Mouse (Mus musculus) large intestine, adult 2 months (tissue): ENCODE measurements at regions not wholly inside any gene's neighbourhood (a gene's known extent, or its start where the extent isn't known, plus 50 kb on each side); places are given as distances from the start of the nearest gene placed in this dataset.

Experiments used
- DNase-seq: peaks from one replicate; pipeline ENCODE4 v3.0.0-alpha.2; 2012; ENCODE audit warnings: low read depth, low spot score
- WGBS: fragments of 180-500 bp; shearing (Covaris S2); methylation state at CpG from one replicate; pipeline ENCODE4 v1.1.7; 2018; 5-methylcytosine and 5-hydroxymethylcytosine counted together

- DNase-seq: no peak
- WGBS: 65% methylated on average over 8 of the region's 8 CpGs
These were observed 162.2 kb downstream of the Ankrd50 start for GRCm38 (mm10) chr3:38322426-38322825.

GRCm38 (mm10) chr3:38321620-38322019 lies 163.0 kb downstream of the Ankrd50 start:
- no peak for DNase-seq
- WGBS: 81% methylated on average over 3 of the region's 3 CpGs

- WGBS: 95% methylated on average over 6 of the region's 6 CpGs
- DNase-seq: no peak
These were observed 163.6 kb downstream of the Ankrd50 start for GRCm38 (mm10) chr3:38320998-38321397.

- DNase-seq: no peak
- WGBS: 86% methylated on average over 6 of the region's 6 CpGs
These were observed 171.8 kb downstream of the Ankrd50 start for GRCm38 (mm10) chr3:38312834-38313233.

- DNase-seq: no peak
- WGBS: 76% methylated on average over 3 of the region's 3 CpGs
These were observed 172.5 kb downstream of the Ankrd50 start for GRCm38 (mm10) chr3:38312121-38312520.

- no peak for DNase-seq
- 70% methylated on average over 11 of the region's 11 CpGs for WGBS
These were observed 184.5 kb downstream of the Ankrd50 start for GRCm38 (mm10) chr3:38299898-38300751.

- DNase-seq: no peak
- 28% methylated on average over 2 of the region's 2 CpGs for WGBS
These were observed 185.3 kb downstream of the Ankrd50 start for GRCm38 (mm10) chr3:38299236-38299897.

GRCm38 (mm10) chr3:38297499-38297898 lies 187.1 kb downstream of the Ankrd50 start:
- WGBS: 82% methylated on average over 2 of the region's 2 CpGs
- DNase-seq: no peak

- DNase-seq: no peak
- 31% methylated on average over 3 of the region's 3 CpGs for WGBS
These were observed 195.6 kb downstream of the Ankrd50 start for GRCm38 (mm10) chr3:38289062-38289461.

GRCm38 (mm10) chr3:38283687-38284124 lies 200.9 kb downstream of the Ankrd50 start:
- WGBS: 18% methylated on average over 11 of the region's 11 CpGs
- DNase-seq: no peak

- no peak for DNase-seq
- 91% methylated on average over 4 of the region's 4 CpGs for WGBS
These were observed 201.8 kb downstream of the Ankrd50 start for GRCm38 (mm10) chr3:38282891-38283290.

GRCm38 (mm10) chr3:38281683-38282082 lies 203.0 kb downstream of the Ankrd50 start:
- no peak for DNase-seq
- 76% methylated on average over 4 of the region's 4 CpGs for WGBS

GRCm38 (mm10) chr3:38280876-38281275 lies 203.8 kb downstream of the Ankrd50 start:
- no peak for DNase-seq
- WGBS: 85% methylated on average over 6 of the region's 6 CpGs

GRCm38 (mm10) chr3:38280105-38280504 lies 204.5 kb downstream of the Ankrd50 start:
- 63% methylated on average over 3 of the region's 3 CpGs for WGBS
- no peak for DNase-seq

GRCm38 (mm10) chr3:38276948-38277504 lies 207.6 kb downstream of the Ankrd50 start:
- DNase-seq: no peak
- WGBS: 82% methylated on average over 1 of the region's 1 CpGs

GRCm38 (mm10) chr3:38275321-38275720 lies 209.3 kb downstream of the Ankrd50 start:
- no peak for DNase-seq
- WGBS: 66% methylated on average over 2 of the region's 2 CpGs

- WGBS: 50% methylated on average over 6 of the region's 6 CpGs
These were observed 213.9 kb downstream of the Ankrd50 start for GRCm38 (mm10) chr3:38270742-38271141.

GRCm38 (mm10) chr3:38268226-38268625 lies 216.4 kb downstream of the Ankrd50 start:
- DNase-seq: no peak
- 96% methylated on average over 7 of the region's 7 CpGs for WGBS

More at GRCm38 (mm10) chr3:38270742-38271141, 213.9 kb downstream of the Ankrd50 start:
- DNase-seq: no peak

GRCm38 (mm10) chr3:38263261-38264141 lies 221.1 kb downstream of the Ankrd50 start:
- DNase-seq: no peak
- WGBS: 80% methylated on average over 16 of the region's 16 CpGs
